Mouse (Mus musculus) heart, postnatal 0 days (tissue): ENCODE data around the gene Atp8a1. TPM values are rescaled to one million over a fixed set of nuclear protein-coding genes. Genes with fewer than 3 reads are reported as not detected.

Experiments
- ATAC-seq: fragments of 200-750 bp; cut with Nextera tagmentation; 2 replicates; pipeline ENCODE4 v1.8.0; 2017; ENCODE audit warnings: low read depth, moderate number of reproducible peaks, moderate library complexity; ENCODE audit not compliant: insufficient read depth
- DNase-seq: peaks from one replicate; pipeline ENCODE4 v3.0.0-alpha.2; 2016; ENCODE audit warnings: low spot score
- H3K27ac ChIP-seq: fragments of 300-500 bp; sonication (generic); 2 replicates; pipeline ENCODE4 v1.5.1; 2014; ENCODE audit warnings: low read depth, mild to moderate bottlenecking
- H3K27me3 ChIP-seq: fragments of 300-500 bp; sonication (generic); 2 replicates; pipeline ENCODE4 v1.6.1; 2014; ENCODE audit warnings: low read length, mixed read lengths; ENCODE audit not compliant: control insufficient read depth, insufficient read depth
- H3K36me3 ChIP-seq: fragments of 300-500 bp; sonication (generic); replicated peaks from 2 replicates; pipeline ENCODE4 v1.6.1; 2014; ENCODE audit warnings: low read length, mixed read lengths; ENCODE audit not compliant: control insufficient read depth, insufficient read depth
- H3K4me1 ChIP-seq: fragments of 300-500 bp; sonication (generic); 2 replicates; pipeline ENCODE4 v1.6.1; 2014; ENCODE audit warnings: antibody characterized with exemption; ENCODE audit not compliant: control insufficient read depth, insufficient read depth
- H3K4me2 ChIP-seq: fragments of 300-500 bp; sonication (generic); 2 replicates; pipeline ENCODE4 v1.6.1; 2014; ENCODE audit warnings: low read depth, mild to moderate bottlenecking, low read length, moderate library complexity
- H3K4me3 ChIP-seq: fragments of 300-500 bp; sonication (generic); 2 replicates; pipeline ENCODE4 v1.5.1; 2014; ENCODE audit warnings: low read depth, low read length
- H3K9ac ChIP-seq: fragments of 300-500 bp; sonication (generic); replicated peaks from 2 replicates; pipeline ENCODE4 v1.6.1; 2014; ENCODE audit warnings: low read depth, low read length, mixed read lengths
- H3K9me3 ChIP-seq: fragments of 300-500 bp; sonication (generic); replicated peaks from 2 replicates; pipeline ENCODE4 v1.6.1; 2016; ENCODE audit warnings: low read length; ENCODE audit not compliant: control insufficient read depth
- CTCF ChIP-seq: IDR thresholded peaks from 2 replicates; pipeline ENCODE4 v1.5.1; 2016; ENCODE audit warnings: antibody characterized with exemption, control low read depth, low read depth
- EP300 ChIP-seq: IDR thresholded peaks from 2 replicates; pipeline ENCODE4 v1.6.1; 2016; ENCODE audit warnings: antibody characterized with exemption, low read depth
- WGBS: fragments of 180-500 bp; shearing (Covaris S2); extraction: QIAGEN DNeasy Blood & Tissue Kit; methylation state at CpG from one replicate; pipeline ENCODE4 v1.1.7; 2014; 5-methylcytosine and 5-hydroxymethylcytosine counted together
- polyA plus RNA-seq: library from polyadenylated mRNA; unstranded; fragments of >200 nt; fragmentation: Nextera tagmentation; extraction: Ambion mirVana; gene quantifications from 2 replicates; pipeline ENCODE4 v1.2.1, GENCODE M21; 2015
- total RNA-seq: library from RNA; depleted of rRNA; stranded (reverse); fragments of >200 nt; gene quantifications from 2 replicates; pipeline ENCODE4 v1.2.3, GENCODE M21; 2014; ENCODE audit warnings: low replicate concordance

The Atp8a1 gene
- total and polyA plus RNA-seq, 2 experiments from 2014 or later: 5.8 to 17.0 TPM

DNA sequence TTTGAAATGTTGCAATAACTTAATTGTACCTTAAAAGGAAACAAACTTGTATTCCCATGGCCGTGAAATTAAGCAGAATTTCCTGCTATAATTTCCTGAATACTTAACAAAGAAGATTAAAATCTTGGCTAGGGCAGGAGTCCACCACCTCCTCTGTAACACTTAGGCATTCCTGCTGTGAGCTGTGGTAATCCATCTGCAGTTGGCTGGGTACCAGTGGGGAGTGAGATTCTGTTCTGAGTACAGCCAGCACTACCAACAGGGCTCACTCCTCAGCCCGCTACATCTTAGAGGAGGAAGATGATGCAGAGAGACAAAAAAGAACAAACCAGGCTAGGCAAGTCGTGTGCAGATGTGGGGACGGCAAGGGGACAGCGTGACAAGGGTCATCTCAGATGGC, 192.7 kb downstream of the Atp8a1 start:
- WGBS: 51% methylated on average over 5 of the region's 5 CpGs
- Histone ChIP-seq H3K4me3 (no peak overlapping the region), H3K36me3 (no peaks in the 10 kb centered on the region), H3K27me3 (no peaks in the 10 kb centered on the region), H3K4me2 (no peak overlapping the region), H3K9ac (no peak overlapping the region), H3K27ac (no peak overlapping the region), H3K4me1 (0 out of 2 replicates have a peak, but pooled peaks cover 10% of the 10 kb centered on the region), H3K9me3 (no peaks in the 10 kb centered on the region)
- no peak for DNase-seq
- TF ChIP-seq CTCF (no peak), EP300 (no peak)
- ATAC-seq: no peak

DNA sequence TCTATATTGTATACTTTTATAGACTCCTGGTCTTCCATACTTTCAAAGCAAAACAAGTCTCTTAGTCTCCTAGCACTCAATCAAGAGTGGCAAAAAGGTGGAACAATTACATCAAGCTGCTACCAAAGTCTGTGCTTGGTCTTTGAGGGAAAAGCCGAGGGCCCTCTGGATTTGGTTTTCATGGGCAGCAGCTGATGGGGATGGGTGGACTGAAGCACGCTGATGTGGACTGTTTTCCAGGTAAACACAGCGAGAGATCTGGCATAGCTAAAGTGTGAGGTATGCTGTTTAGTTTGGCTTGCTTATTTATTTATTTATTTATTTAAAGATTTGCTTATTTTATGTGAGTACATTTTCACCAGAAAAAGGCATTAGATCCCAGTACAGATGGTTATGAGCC, 193.7 kb downstream of the Atp8a1 start:
- ATAC-seq: no peak
- H3K4me3 ChIP-seq: no peak overlapping the region
- no peaks in the 10 kb centered on the region for H3K27me3 ChIP-seq

DNA sequence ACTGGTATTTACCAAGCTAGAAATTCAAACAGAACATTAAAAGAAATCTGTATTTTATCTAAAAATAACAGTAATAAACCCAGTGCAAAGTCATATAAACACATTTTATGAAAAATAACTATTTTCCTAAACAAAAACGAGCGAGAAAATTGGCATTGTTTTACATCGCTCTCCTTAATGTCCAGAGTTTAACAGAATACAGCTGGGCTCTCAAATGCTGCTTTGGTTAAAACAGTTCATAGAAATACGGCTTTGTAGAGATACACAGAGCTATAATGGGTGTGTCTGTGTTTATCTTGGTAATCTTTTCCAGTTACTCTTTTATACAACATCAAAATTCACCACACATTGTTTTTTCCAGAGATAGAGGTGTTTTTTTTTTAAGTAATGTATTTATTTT, 194.8 kb downstream of the Atp8a1 start:
- Histone ChIP-seq H3K4me1 (0 out of 2 replicates have a peak, but pooled peaks cover 10% of the 10 kb centered on the region), H3K27me3 (no peaks in the 10 kb centered on the region), H3K4me3 (no peak overlapping the region), H3K27ac (no peak overlapping the region), H3K4me2 (no peak overlapping the region), H3K36me3 (no peaks in the 10 kb centered on the region), H3K9me3 (no peaks in the 10 kb centered on the region), H3K9ac (no peak overlapping the region)
- TF ChIP-seq EP300: no peak
- no peak for TF ChIP-seq CTCF
- WGBS: 87% methylated on average over 4 of the region's 4 CpGs
- ATAC-seq: no peak
- DNase-seq: no peak

More for the DNA sequence above, 193.7 kb downstream of the Atp8a1 start:
- Histone ChIP-seq H3K9ac (no peak overlapping the region), H3K36me3 (no peaks in the 10 kb centered on the region), H3K4me1 (0 out of 2 replicates have a peak, but pooled peaks cover 10% of the 10 kb centered on the region), H3K27ac (no peak overlapping the region), H3K4me2 (no peak overlapping the region), H3K9me3 (no peaks in the 10 kb centered on the region)
- DNase-seq: no peak
- 92% methylated on average over 3 of the region's 3 CpGs for WGBS
- TF ChIP-seq CTCF (no peak), EP300 (no peak)

DNA sequence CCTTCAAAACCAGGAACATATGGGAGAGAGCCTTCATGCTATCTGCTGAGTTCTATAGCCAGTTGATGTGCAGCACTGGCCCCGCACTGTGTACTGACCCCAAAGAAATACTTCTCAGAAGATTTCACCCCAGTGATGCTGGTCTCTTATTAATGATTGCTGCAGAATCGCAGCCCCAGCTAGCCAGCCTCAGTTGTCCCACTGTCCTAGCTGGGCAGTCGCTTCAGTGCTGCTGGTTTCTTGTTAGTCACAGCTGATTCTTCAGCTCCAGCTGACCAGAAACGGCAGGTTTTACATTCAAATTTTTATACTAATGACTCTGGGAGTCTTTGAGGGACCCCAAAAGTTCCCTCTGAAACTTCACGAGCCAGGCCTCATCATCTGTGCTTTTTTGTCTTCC, 197.2 kb downstream of the Atp8a1 start:
- H3K36me3 ChIP-seq: no peaks in the 10 kb centered on the region
- H3K4me1 ChIP-seq: 0 out of 2 replicates have a peak, but pooled peaks cover 6% of the 10 kb centered on the region
- no peak overlapping the region for H3K9ac ChIP-seq
- no peak for TF ChIP-seq EP300
- no peak for TF ChIP-seq CTCF
- 88% methylated on average over 5 of the region's 5 CpGs for whole genome bisulfite sequencing
- no peak overlapping the region for H3K4me3 ChIP-seq
- H3K9me3 ChIP-seq: no peaks in the 10 kb centered on the region
- H3K27ac ChIP-seq: no peak overlapping the region
- H3K27me3 ChIP-seq: no peaks in the 10 kb centered on the region
- ATAC-seq (no peak), DNase-seq (no peak)
- H3K4me2 ChIP-seq: no peak overlapping the region

DNA sequence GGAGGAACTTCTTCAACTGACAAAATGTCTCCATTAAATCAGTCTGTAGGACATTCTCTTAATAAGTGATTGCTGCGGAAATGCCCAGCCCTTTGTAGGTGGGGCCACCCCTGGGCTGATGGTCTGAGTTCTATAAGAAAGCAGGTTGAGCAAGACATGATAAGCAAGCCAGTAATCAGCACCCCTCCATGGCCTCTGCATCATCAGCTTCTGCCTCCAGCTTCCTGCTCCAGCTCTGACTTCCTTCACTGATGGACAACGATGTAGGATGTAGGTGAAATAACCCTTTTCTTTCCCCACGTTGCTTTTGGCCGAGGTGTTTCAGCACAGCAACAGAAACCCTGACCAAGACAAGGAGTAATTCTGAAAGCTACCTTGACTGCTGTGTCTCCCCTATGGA, 198.1 kb downstream of the Atp8a1 start:
- no peak for ATAC-seq
- WGBS: 80% methylated on average over 4 of the region's 4 CpGs
- H3K4me1 ChIP-seq: no peaks in the 10 kb centered on the region
- H3K4me2 ChIP-seq: no peak overlapping the region
- DNase-seq: no peak
- H3K4me3 ChIP-seq: no peak overlapping the region
- TF ChIP-seq EP300: no peak
- no peak for TF ChIP-seq CTCF
- no peak overlapping the region for H3K9ac ChIP-seq
- no peaks in the 10 kb centered on the region for H3K27me3 ChIP-seq
- H3K27ac ChIP-seq: no peak overlapping the region
- no peaks in the 10 kb centered on the region for H3K36me3 ChIP-seq
- no peaks in the 10 kb centered on the region for H3K9me3 ChIP-seq

DNA sequence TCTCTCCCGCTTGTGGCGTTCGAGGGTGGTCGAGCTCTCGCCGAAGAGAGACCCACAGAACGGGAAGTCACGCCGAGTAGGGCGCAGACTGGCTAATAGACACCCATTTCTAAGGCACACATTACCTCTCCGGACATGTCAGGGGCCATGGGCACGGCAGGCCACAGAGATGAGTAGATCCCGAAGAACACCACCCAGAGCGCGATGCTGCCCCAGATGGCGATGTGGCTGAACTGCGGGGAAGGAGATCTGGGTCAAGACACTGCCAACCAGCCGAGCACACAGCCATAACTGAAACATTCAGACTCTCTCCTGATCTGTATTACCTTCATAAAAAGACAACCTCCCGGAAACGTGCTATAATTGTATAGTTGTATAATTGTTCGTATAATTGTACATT, 199.7 kb downstream of the Atp8a1 start:
- H3K27ac ChIP-seq: no peak overlapping the region
- H3K4me1 ChIP-seq: peaks cover 3% of the 10 kb centered on the region; the same call in 1 of the 2 replicates
- no peak overlapping the region for H3K4me3 ChIP-seq
- no peaks in the 10 kb centered on the region for H3K9me3 ChIP-seq
- H3K9ac ChIP-seq: no peak overlapping the region
- no peaks in the 10 kb centered on the region for H3K36me3 ChIP-seq
- 77% methylated on average over 21 of the region's 21 CpGs for WGBS
- H3K27me3 ChIP-seq: no peaks in the 10 kb centered on the region
- no peak for DNase-seq
- no peak overlapping the region for H3K4me2 ChIP-seq
- ATAC-seq: peak; percentile 36; the same call in 1 of the 2 replicates
- TF ChIP-seq EP300 (no peak), CTCF (peak; percentile 28)
